Mouse (Mus musculus) ES-Bruce4 (cell line): Measurements from ENCODE around the gene Ccdc163. TPM values are rescaled to one million over a fixed set of nuclear protein-coding genes. Genes with fewer than 3 reads are reported as not detected.
"Not testable (repeated sequence)": the region's sequence is repeated elsewhere in the genome, so short reads cannot be mapped to it uniquely, and the experiment has no call there.

Experiments
- H3K27ac ChIP-seq: 2 replicates; pipeline ENCODE4 v1.5.1; 2012; ENCODE audit warnings: low read length, inconsistent platforms; ENCODE audit not compliant: insufficient read depth
- H3K27me3 ChIP-seq: 2 replicates; pipeline ENCODE4 v1.6.1; 2012; ENCODE audit warnings: mild to moderate bottlenecking, low read length, inconsistent platforms; ENCODE audit not compliant: control insufficient read depth, poor library complexity, insufficient read depth, severe bottlenecking
- H3K36me3 ChIP-seq: 2 replicates; pipeline ENCODE4 v1.6.1; 2012; ENCODE audit warnings: inconsistent platforms, mild to moderate bottlenecking, low read length, moderate library complexity; ENCODE audit not compliant: control insufficient read depth, poor library complexity, insufficient read depth, severe bottlenecking
- H3K4me1 ChIP-seq: one replicate; pipeline ENCODE4 v1.8.1; 2011; ENCODE audit warnings: low read length; ENCODE audit not compliant: control insufficient read depth, insufficient read depth
- H3K4me3 ChIP-seq: 2 replicates; pipeline ENCODE4 v1.5.1; 2011; ENCODE audit warnings: low read depth, mild to moderate bottlenecking, low read length
- H3K9ac ChIP-seq: 2 replicates; pipeline ENCODE4 v1.6.1; 2012; ENCODE audit warnings: low read depth, mild to moderate bottlenecking, inconsistent platforms; ENCODE audit not compliant: poor library complexity, severe bottlenecking
- H3K9me3 ChIP-seq: replicated peaks from 2 replicates; pipeline ENCODE4 v1.6.1; 2012; ENCODE audit warnings: mild to moderate bottlenecking, low read length, inconsistent platforms; ENCODE audit not compliant: control insufficient read depth, poor library complexity, insufficient read depth, severe bottlenecking
- CTCF ChIP-seq: IDR thresholded peaks from one replicate; pipeline ENCODE4 v1.8.1; 2011; ENCODE audit warnings: low read depth, low read length
- EP300 ChIP-seq: IDR thresholded peaks from 2 replicates; pipeline ENCODE4 v1.6.1; 2011; ENCODE audit warnings: low read depth, low read length; ENCODE audit not compliant: insufficient read depth
- POLR2A ChIP-seq: IDR thresholded peaks from one replicate; pipeline ENCODE4 v1.8.1; 2011; ENCODE audit warnings: low read length; ENCODE audit not compliant: insufficient read depth
- polyA plus RNA-seq: library from polyadenylated mRNA; stranded (reverse); fragments of >200 nt; gene quantifications from 2 replicates; pipeline ENCODE4 v1.2.4, GENCODE M21; 2011; ENCODE audit warnings: low read depth; ENCODE audit not compliant: missing spikeins, insufficient read depth, insufficient read length

Gene Ccdc163
- polyA plus RNA-seq, 1 experiment, result 45.2 TPM

DNA sequence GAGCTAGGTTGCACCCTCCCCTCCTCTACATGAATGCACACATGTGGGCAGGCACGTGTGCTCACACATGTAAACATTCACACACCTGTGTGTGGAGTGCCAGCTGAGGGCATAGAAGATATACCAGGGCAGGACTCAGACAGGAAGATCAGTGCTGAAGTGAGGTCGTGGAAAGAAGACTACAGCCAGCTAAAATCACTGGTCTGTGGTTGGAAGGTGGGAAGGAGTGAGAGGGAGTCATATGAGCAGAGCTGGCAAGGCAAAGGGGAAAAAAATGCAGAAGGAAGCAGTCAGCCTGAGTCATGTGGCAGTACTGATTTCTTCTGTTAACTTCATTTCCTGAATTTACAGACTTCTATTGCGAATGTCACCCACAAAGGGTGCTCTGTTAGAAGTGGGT lies 40.2 kb upstream of the Ccdc163 start:
- TF ChIP-seq EP300, result no peak
- TF ChIP-seq CTCF, result no peak
- H3K27ac ChIP-seq, result no peak overlapping the region
- no peaks in the 10 kb centered on the region for H3K36me3 ChIP-seq
- no peaks in the 10 kb centered on the region for H3K27me3 ChIP-seq
- no peak overlapping the region for H3K9ac ChIP-seq
- no peaks in the 10 kb centered on the region for H3K9me3 ChIP-seq
- no peaks in the 10 kb centered on the region for H3K4me1 ChIP-seq
- H3K4me3 ChIP-seq, result no peak overlapping the region

DNA sequence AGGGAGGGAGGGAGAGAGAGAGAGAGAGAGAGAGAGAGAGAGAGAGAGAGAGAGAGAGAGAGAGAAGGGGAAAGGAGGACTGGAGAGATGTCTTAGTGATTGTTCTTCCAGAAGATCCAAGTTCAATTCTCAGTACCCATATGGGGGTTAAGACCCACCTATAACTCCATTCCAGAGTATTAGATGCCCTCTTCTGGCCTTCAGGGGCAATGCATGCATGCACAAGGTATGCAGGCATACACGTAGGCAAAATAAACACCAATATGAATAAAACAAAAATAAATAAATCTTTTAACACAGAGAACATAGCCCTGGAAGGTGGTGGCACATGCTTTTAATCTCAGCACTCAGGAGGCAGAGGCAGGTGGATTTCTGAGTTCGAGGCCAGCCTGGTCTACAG lies 39.0 kb upstream of the Ccdc163 start:
- no peaks in the 10 kb centered on the region for H3K27me3 ChIP-seq
- TF ChIP-seq POLR2A (no peak), CTCF (no peak)
- H3K4me3 ChIP-seq, result no peak overlapping the region
- no peak overlapping the region for H3K9ac ChIP-seq
- no peaks in the 10 kb centered on the region for H3K4me1 ChIP-seq
- H3K27ac ChIP-seq, result no peak overlapping the region
- no peaks in the 10 kb centered on the region for H3K9me3 ChIP-seq
- H3K36me3 ChIP-seq, result no peaks in the 10 kb centered on the region

DNA sequence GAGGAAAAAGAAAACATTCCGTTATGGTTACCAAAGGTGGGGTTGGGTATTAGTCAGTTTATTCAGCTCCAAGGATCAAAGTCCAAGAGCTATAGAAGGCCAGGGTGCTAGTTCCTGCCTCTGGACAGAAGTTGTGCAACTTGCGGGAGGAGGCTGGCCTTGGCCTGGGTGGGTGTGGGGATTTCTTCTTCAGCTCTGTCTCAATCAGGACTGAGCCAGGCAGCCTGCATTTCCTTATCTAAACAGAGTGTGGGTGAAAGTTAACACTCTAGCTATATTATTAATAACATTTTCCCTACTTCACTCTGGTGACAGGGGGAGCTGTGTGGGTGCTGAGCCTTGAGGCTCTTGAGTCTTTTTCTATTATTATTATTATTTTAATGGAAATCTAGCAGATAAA lies 35.5 kb upstream of the Ccdc163 start:
- Histone ChIP-seq H3K27me3 (no peaks in the 10 kb centered on the region), H3K4me3 (no peak overlapping the region), H3K36me3 (no peaks in the 10 kb centered on the region), H3K9me3 (no peaks in the 10 kb centered on the region), H3K4me1 (no peaks in the 10 kb centered on the region), H3K27ac (no peak overlapping the region), H3K9ac (no peak overlapping the region)
- TF ChIP-seq POLR2A (no peak), CTCF (no peak), EP300 (no peak)

DNA sequence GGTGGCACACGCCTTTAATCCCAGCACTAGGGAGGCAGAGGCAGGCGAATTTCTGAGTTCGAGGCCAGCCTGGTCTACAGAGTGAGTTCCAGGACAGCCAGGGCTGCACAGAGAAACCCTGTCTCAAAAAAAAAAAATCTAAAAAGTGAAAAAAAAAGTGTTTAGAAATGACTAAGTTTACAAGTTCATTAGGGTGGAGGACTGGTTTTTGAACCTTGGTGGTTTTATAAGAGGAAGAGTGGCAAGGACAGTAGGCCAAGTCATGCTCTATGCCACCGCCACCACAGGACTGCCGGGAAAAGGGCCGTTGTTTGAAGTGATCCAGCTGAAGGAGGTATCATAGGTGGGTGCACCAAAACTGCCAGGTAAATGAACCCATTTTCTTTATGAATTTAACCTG lies 33.5 kb upstream of the Ccdc163 start:
- H3K27ac ChIP-seq, H3K9ac ChIP-seq, H3K4me1 ChIP-seq, H3K27me3 ChIP-seq, H3K36me3 ChIP-seq, H3K4me3 ChIP-seq, H3K9me3 ChIP-seq: not testable (repeated sequence)

DNA sequence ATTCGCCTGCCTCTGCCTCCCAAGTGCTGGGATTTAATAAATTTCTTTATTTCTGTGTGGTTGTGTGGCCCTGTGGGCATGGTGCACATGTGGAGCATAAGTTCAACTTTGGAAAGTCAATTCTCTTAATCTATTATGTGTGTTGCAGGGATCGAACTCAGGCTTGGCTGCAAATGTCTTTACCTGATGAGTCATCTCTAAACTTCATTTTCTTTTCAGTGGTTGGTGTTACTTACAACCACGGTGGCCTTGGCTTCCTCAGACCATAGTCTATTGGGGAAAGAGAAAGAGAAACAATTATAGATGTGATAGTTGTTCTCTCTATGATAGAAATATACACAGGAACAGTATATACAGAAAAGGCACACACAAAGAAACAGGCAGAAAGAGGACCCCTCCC lies 32.3 kb upstream of the Ccdc163 start:
- H3K27me3 ChIP-seq, result no peaks in the 10 kb centered on the region
- H3K4me3 ChIP-seq, result no peak overlapping the region
- TF ChIP-seq CTCF (no peak), EP300 (no peak), POLR2A (no peak)
- no peaks in the 10 kb centered on the region for H3K9me3 ChIP-seq
- no peak overlapping the region for H3K27ac ChIP-seq
- no peaks in the 10 kb centered on the region for H3K36me3 ChIP-seq
- H3K4me1 ChIP-seq, result no peaks in the 10 kb centered on the region
- H3K9ac ChIP-seq, result no peak overlapping the region

DNA sequence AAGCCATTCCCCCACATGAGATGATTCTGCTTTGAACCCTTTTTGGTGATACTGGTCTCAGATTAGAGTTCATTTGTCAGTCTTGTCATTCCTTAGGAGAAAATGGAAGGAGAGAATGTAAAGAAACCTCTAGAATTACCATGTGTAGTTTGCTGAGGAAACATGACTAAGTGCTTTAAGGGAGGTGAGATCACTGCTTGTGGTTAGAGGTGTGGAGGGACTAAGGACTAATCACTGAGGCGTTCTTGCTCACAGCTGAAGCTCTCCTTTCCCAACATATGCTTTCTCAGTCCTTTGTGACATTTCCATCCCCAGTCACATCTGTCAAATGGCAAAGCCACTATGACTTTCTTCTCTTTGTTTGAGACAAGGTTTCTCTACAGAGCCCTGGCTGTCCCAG lies 30.5 kb upstream of the Ccdc163 start:
- TF ChIP-seq EP300, result no peak
- TF ChIP-seq POLR2A, result no peak
- TF ChIP-seq CTCF, result no peak
- Histone ChIP-seq H3K4me1 (no peaks in the 10 kb centered on the region), H3K27ac (no peak overlapping the region), H3K27me3 (no peaks in the 10 kb centered on the region), H3K9me3 (no peaks in the 10 kb centered on the region), H3K4me3 (no peak overlapping the region), H3K36me3 (no peaks in the 10 kb centered on the region), H3K9ac (no peak overlapping the region)

DNA sequence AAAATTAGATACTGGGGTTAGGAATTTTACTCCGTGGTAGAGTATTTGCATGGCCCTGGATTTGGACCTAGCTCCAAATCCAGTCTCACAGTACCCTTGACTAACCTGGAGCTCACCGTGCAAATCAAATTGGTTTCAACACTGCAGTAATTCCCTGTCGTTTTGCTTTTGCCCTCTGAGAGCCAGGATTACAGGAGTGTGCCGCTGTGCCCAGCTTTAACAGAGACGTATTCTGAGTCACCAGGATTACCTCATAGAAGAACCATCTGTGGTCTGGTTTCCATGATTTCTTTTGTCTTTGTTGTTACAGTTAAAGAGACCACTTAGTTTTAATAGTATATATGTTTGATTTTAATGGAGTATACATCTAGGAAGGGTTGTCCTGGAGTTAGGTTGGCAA lies 29.2 kb upstream of the Ccdc163 start:
- Histone ChIP-seq H3K27me3 (no peaks in the 10 kb centered on the region), H3K4me3 (no peak overlapping the region), H3K36me3 (no peaks in the 10 kb centered on the region), H3K27ac (no peak overlapping the region), H3K4me1 (no peaks in the 10 kb centered on the region), H3K9me3 (no peaks in the 10 kb centered on the region), H3K9ac (no peak overlapping the region)
- TF ChIP-seq EP300, result no peak
- no peak for TF ChIP-seq CTCF
- TF ChIP-seq POLR2A, result no peak

DNA sequence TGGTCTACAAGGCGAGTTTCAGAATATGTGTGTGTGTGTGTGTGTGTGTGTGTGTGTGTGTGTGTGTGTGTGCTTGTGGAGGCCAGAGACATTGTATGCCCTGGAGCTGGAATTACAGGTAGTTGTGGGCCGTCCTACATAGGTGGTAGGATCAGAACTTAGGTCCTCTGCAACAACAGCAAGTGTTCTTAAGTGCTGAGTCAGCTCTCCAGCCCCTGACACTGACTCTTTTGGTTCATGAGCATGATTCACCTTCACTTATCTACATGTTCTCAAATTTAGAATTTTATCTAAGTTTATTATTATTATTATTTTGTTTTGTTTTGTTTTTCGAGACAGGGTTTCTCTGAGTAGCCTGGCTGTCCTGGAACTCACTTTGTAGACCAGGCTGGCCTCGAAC lies 27.8 kb upstream of the Ccdc163 start:
- H3K27me3 ChIP-seq, H3K4me1 ChIP-seq, H3K9ac ChIP-seq, H3K4me3 ChIP-seq, H3K36me3 ChIP-seq, H3K9me3 ChIP-seq, H3K27ac ChIP-seq: not testable (repeated sequence)
